22 mouse cellular contexts compared by ENCODE assay signal in genomic region chr2:179697601-179698000, GRCm38 (mm10).
DNase-seq lines count a peak whose midpoint lies in the region; ATAC-seq lines count a peak whose summit lies in the region.
"Had no signal": no experiment of that assay in that cellular context is flagged by ENCODE, and none has a peak within 500 bp of the region (broad histone marks: within the 10 kb centered on the region; RNA-seq: fewer than 3 reads in every experiment).

No protein-coding gene starts in this region.

- H3K36me3 ChIP-seq in forebrain, embryonic 13.5 days (ENCODE audit: poor library complexity, severe bottlenecking), result no peaks in the 10 kb centered on the region
- H3K36me3 ChIP-seq in forebrain, embryonic 16.5 days (ENCODE audit: control insufficient read depth, insufficient read depth), result no peaks in the 10 kb centered on the region
- no peaks in the 10 kb centered on the region for H3K36me3 ChIP-seq in hindbrain, embryonic 10.5 days
- H3K36me3 ChIP-seq in hindbrain, embryonic 14.5 days (replicated peaks; ENCODE audit: control insufficient read depth, insufficient read depth), result no peaks in the 10 kb centered on the region
- no peaks in the 10 kb centered on the region for H3K36me3 ChIP-seq in midbrain, embryonic 14.5 days (ENCODE audit: control insufficient read depth, insufficient read depth, low read length)
- H3K36me3 ChIP-seq in midbrain, embryonic 15.5 days (replicated peaks), result no peaks in the 10 kb centered on the region
- H3K36me3 ChIP-seq: heart, embryonic 12.5 days; heart, embryonic 15.5 days; hindbrain, embryonic 15.5 days had no signal

- peaks cover 25% of the 10 kb centered on the region for H3K4me1 ChIP-seq in forebrain, embryonic 13.5 days
- H3K4me1 ChIP-seq in forebrain, embryonic 16.5 days (replicated peaks; ENCODE audit: control insufficient read depth, insufficient read depth, low read length), result peaks cover 13% of the 10 kb centered on the region
- H3K4me1 ChIP-seq in hindbrain, embryonic 10.5 days (replicated peaks), result peaks cover 26% of the 10 kb centered on the region
- peaks cover 15% of the 10 kb centered on the region for H3K4me1 ChIP-seq in hindbrain, embryonic 14.5 days (replicated peaks; ENCODE audit: control insufficient read depth, insufficient read depth, low read length)
- H3K4me1 ChIP-seq in midbrain, embryonic 14.5 days (ENCODE audit: control insufficient read depth, insufficient read depth, low read length), result peaks cover 26% of the 10 kb centered on the region
- peaks cover 34% of the 10 kb centered on the region for H3K4me1 ChIP-seq in midbrain, embryonic 15.5 days
- H3K4me1 ChIP-seq: heart, embryonic 12.5 days; heart, embryonic 15.5 days had no signal

- ATAC-seq in forebrain, embryonic 13.5 days, result 0 out of 2 replicates have a peak, but pooled peaks have one; percentile 55
- no peak for ATAC-seq in forebrain, embryonic 16.5 days
- no peak for ATAC-seq in hindbrain, embryonic 14.5 days (ENCODE audit: low FRiP score)
- no peak for ATAC-seq in midbrain, embryonic 14.5 days (ENCODE audit: low FRiP score, low TSS enrichment)
- no peak for ATAC-seq in midbrain, embryonic 15.5 days (replicated peaks)
- ATAC-seq: activated CD4-positive, CD25-positive, alpha-beta regulatory T cell, adult 4 months; inflammation-experienced regulatory T-cells, adult 6 months; intestine, embryonic 16.5 days had no signal

- H3K4me3 ChIP-seq in forebrain, embryonic 13.5 days, result no peak overlapping the region
- no peak overlapping the region for H3K4me3 ChIP-seq in forebrain, embryonic 16.5 days (replicated peaks; ENCODE audit: low read length)
- no peak overlapping the region for H3K4me3 ChIP-seq in hindbrain, embryonic 10.5 days
- no peak overlapping the region for H3K4me3 ChIP-seq in hindbrain, embryonic 14.5 days (replicated peaks; ENCODE audit: low read length)
- H3K4me3 ChIP-seq in midbrain, embryonic 14.5 days (replicated peaks; ENCODE audit: low read depth, low read length), result no peak overlapping the region
- no peak overlapping the region for H3K4me3 ChIP-seq in midbrain, embryonic 15.5 days
- H3K4me3 ChIP-seq: heart, embryonic 12.5 days; heart, embryonic 15.5 days; hindbrain, embryonic 15.5 days had no signal

- H3K27ac ChIP-seq in forebrain, embryonic 13.5 days, result no peak overlapping the region
- no peak overlapping the region for H3K27ac ChIP-seq in forebrain, embryonic 16.5 days (ENCODE audit: low read length)
- peak overlapping the region; percentile 23; the same call in 1 of the 2 replicates for H3K27ac ChIP-seq in hindbrain, embryonic 10.5 days
- H3K27ac ChIP-seq in hindbrain, embryonic 14.5 days, result no peak overlapping the region
- H3K27ac ChIP-seq in midbrain, embryonic 14.5 days (replicated peaks; ENCODE audit: low read depth, low read length), result no peak overlapping the region
- H3K27ac ChIP-seq in midbrain, embryonic 15.5 days, result no peak overlapping the region
- H3K27ac ChIP-seq: heart, embryonic 15.5 days; hindbrain, embryonic 15.5 days had no signal

- 75% methylated on average over 8 of the region's 8 CpGs for WGBS in forebrain, embryonic 13.5 days
- 62% methylated on average over 8 of the region's 8 CpGs for WGBS in forebrain, embryonic 16.5 days
- 80% methylated on average over 8 of the region's 8 CpGs for WGBS in hindbrain, embryonic 10.5 days
- 71% methylated on average over 8 of the region's 8 CpGs for WGBS in hindbrain, embryonic 14.5 days
- WGBS in midbrain, embryonic 14.5 days, result 77% methylated on average over 8 of the region's 8 CpGs
- 79% methylated on average over 8 of the region's 8 CpGs for WGBS in midbrain, embryonic 15.5 days

- H3K9me3 ChIP-seq in forebrain, embryonic 13.5 days (replicated peaks), result no peaks in the 10 kb centered on the region
- no peaks in the 10 kb centered on the region for H3K9me3 ChIP-seq in forebrain, embryonic 16.5 days (ENCODE audit: control insufficient read depth, low read length)
- no peaks in the 10 kb centered on the region for H3K9me3 ChIP-seq in hindbrain, embryonic 10.5 days
- no peaks in the 10 kb centered on the region for H3K9me3 ChIP-seq in hindbrain, embryonic 14.5 days (ENCODE audit: control insufficient read depth, low read length)
- H3K9me3 ChIP-seq in midbrain, embryonic 14.5 days (ENCODE audit: control insufficient read depth, low read length), result no peaks in the 10 kb centered on the region
- H3K9me3 ChIP-seq in midbrain, embryonic 15.5 days, result no peaks in the 10 kb centered on the region
- H3K9me3 ChIP-seq: heart, embryonic 12.5 days; heart, embryonic 15.5 days; hindbrain, embryonic 15.5 days had no signal

- H3K27me3 ChIP-seq in forebrain, embryonic 13.5 days, result no peaks in the 10 kb centered on the region
- no peaks in the 10 kb centered on the region for H3K27me3 ChIP-seq in forebrain, embryonic 16.5 days (replicated peaks; ENCODE audit: control insufficient read depth, insufficient read depth, low read length)
- H3K27me3 ChIP-seq in hindbrain, embryonic 10.5 days (ENCODE audit: insufficient read depth, poor library complexity, severe bottlenecking), result peaks cover 6% of the 10 kb centered on the region; the same call in 1 of the 2 replicates
- no peaks in the 10 kb centered on the region for H3K27me3 ChIP-seq in hindbrain, embryonic 14.5 days (ENCODE audit: control insufficient read depth, insufficient read depth, low read length)
- no peaks in the 10 kb centered on the region for H3K27me3 ChIP-seq in midbrain, embryonic 14.5 days (ENCODE audit: control insufficient read depth, insufficient read depth, low read length)
- H3K27me3 ChIP-seq in midbrain, embryonic 15.5 days (replicated peaks), result no peaks in the 10 kb centered on the region
- H3K27me3 ChIP-seq: hindbrain, embryonic 15.5 days had no signal

- peak; percentile 67 to 68 for DNase-seq in cerebellum, postnatal 10 days
- DNase-seq in cerebellum, postnatal 4 days (ENCODE audit: low spot score in 2 of 2), result no peak
- no peak for DNase-seq in hindbrain, embryonic 10.5 days (ENCODE audit: low spot score)
- DNase-seq in hindbrain, embryonic 14.5 days (ENCODE audit: low spot score), result no peak
- DNase-seq in midbrain, embryonic 14.5 days, result peak; percentile 48
- DNase-seq: adrenal gland, adult 8-10 months; adrenal gland, postnatal 25 days; cerebellum, adult 11-12 months; cerebellum, adult 8-10 months; gastrocnemius, postnatal 25 days; heart, adult 18-20 months; heart, postnatal 36 days; kidney, adult 18-20 months had no signal

- H3K9ac ChIP-seq in forebrain, embryonic 13.5 days, result no peak overlapping the region
- H3K9ac ChIP-seq in forebrain, embryonic 16.5 days (replicated peaks; ENCODE audit: low read depth, low read length), result no peak overlapping the region
- H3K9ac ChIP-seq in hindbrain, embryonic 14.5 days, result no peak overlapping the region
- H3K9ac ChIP-seq in midbrain, embryonic 14.5 days (replicated peaks; ENCODE audit: low read length), result no peak overlapping the region
- no peak overlapping the region for H3K9ac ChIP-seq in midbrain, embryonic 15.5 days
- H3K9ac ChIP-seq: heart, embryonic 12.5 days; heart, embryonic 15.5 days; hindbrain, embryonic 15.5 days had no signal

- H3K4me2 ChIP-seq in forebrain, embryonic 13.5 days, result no peak overlapping the region
- no peak overlapping the region for H3K4me2 ChIP-seq in forebrain, embryonic 16.5 days (ENCODE audit: low read length)
- H3K4me2 ChIP-seq in hindbrain, embryonic 14.5 days (replicated peaks), result no peak overlapping the region
- no peak overlapping the region for H3K4me2 ChIP-seq in midbrain, embryonic 14.5 days (ENCODE audit: low read length)
- H3K4me2 ChIP-seq in midbrain, embryonic 15.5 days, result no peak overlapping the region
- H3K4me2 ChIP-seq: heart, embryonic 12.5 days; heart, embryonic 15.5 days; hindbrain, embryonic 15.5 days had no signal

Comparison
In these comparisons a context has a peak if more than half of its experiments do, and no peak if none do; other contexts are left out.
1. DNase-seq: peak in cerebellum, postnatal 10 days (2 of 2) and midbrain, embryonic 14.5 days (single experiment); none in cerebellum, postnatal 4 days (0 of 2), hindbrain, embryonic 10.5 days (single experiment) and hindbrain, embryonic 14.5 days (single experiment).